Mouse (Mus musculus): ENCODE data around the gene Enkur. TPM values are rescaled to one million over a fixed set of nuclear protein-coding genes. Genes with fewer than 3 reads are reported as not detected.
"Not testable (repeated sequence)": the region's sequence is repeated elsewhere in the genome, so short reads cannot be mapped to it uniquely, and the experiment has no call there.

Gene Enkur
- polyA plus RNA-seq (2015; fragmentation: Nextera tagmentation; extraction: Ambion mirVana) = 2.1 and 2.3 TPM in 2 replicates

- H3K4me2 ChIP-seq = peak within 1 kb of the TSS; percentile 79
- no peaks in the 10 kb centered on the region for H3K27me3 ChIP-seq
- no peaks in the 10 kb centered on the region for H3K9me3 ChIP-seq (replicated peaks)
- 3% methylated on average over 43 of the region's 43 CpGs for WGBS
- peak; percentile 99 for ATAC-seq
- peaks cover 19% of the 10 kb centered on the region for H3K4me1 ChIP-seq
- no peaks in the 10 kb centered on the region for H3K36me3 ChIP-seq (ENCODE audit: poor library complexity, severe bottlenecking)
- H3K27ac ChIP-seq = peak within 1 kb of the TSS; percentile 78
- peak within 1 kb of the TSS; percentile 78 for H3K9ac ChIP-seq
- H3K4me3 ChIP-seq = peak within 1 kb of the TSS; percentile 64
Observed at GRCm38 (mm10) chr2:21204912-21205830, at the start of gene Enkur, which contains the start of gene Thnsl1. Gene Enkur (minus strand): TSS chr2:21205365. Gene Thnsl1 (plus strand): TSS chr2:21205724.

- Histone ChIP-seq H3K4me3 (no peak overlapping the region), H3K9ac (no peak overlapping the region), H3K9me3 (replicated peaks) (no peaks in the 10 kb centered on the region), H3K27me3 (no peaks in the 10 kb centered on the region), H3K27ac (no peak overlapping the region), H3K4me2 (no peak overlapping the region), H3K36me3 (ENCODE audit: poor library complexity, severe bottlenecking) (no peaks in the 10 kb centered on the region), H3K4me1 (no peaks in the 10 kb centered on the region)
- no peak for ATAC-seq
Observed at GRCm38 (mm10) chr2:21254308-21254707, 49.1 kb upstream of the Enkur start.

- H3K4me1 ChIP-seq = no peaks in the 10 kb centered on the region
- ATAC-seq = no peak
- H3K4me2 ChIP-seq = no peak overlapping the region
- no peak overlapping the region for H3K9ac ChIP-seq
- no peaks in the 10 kb centered on the region for H3K36me3 ChIP-seq (ENCODE audit: poor library complexity, severe bottlenecking)
- no peaks in the 10 kb centered on the region for H3K27me3 ChIP-seq
- no peak overlapping the region for H3K27ac ChIP-seq
- 68% methylated on average over 3 of the region's 3 CpGs for WGBS
- H3K4me3 ChIP-seq = no peak overlapping the region
- no peaks in the 10 kb centered on the region for H3K9me3 ChIP-seq (replicated peaks)
Observed at GRCm38 (mm10) chr2:21253644-21254043, 48.5 kb upstream of the Enkur start.

GRCm38 (mm10) chr2:21245477-21246102 lies 40.4 kb upstream of the Enkur start:
- H3K27me3 ChIP-seq = no peaks in the 10 kb centered on the region
- no peak overlapping the region for H3K9ac ChIP-seq
- no peaks in the 10 kb centered on the region for H3K4me1 ChIP-seq
- H3K36me3 ChIP-seq (ENCODE audit: poor library complexity, severe bottlenecking) = no peaks in the 10 kb centered on the region
- no peaks in the 10 kb centered on the region for H3K9me3 ChIP-seq (replicated peaks)
- no peak overlapping the region for H3K27ac ChIP-seq
- 73% methylated on average over 2 of the region's 2 CpGs for WGBS
- H3K4me3 ChIP-seq = no peak overlapping the region
- no peak overlapping the region for H3K4me2 ChIP-seq
- ATAC-seq = no peak

DNA sequence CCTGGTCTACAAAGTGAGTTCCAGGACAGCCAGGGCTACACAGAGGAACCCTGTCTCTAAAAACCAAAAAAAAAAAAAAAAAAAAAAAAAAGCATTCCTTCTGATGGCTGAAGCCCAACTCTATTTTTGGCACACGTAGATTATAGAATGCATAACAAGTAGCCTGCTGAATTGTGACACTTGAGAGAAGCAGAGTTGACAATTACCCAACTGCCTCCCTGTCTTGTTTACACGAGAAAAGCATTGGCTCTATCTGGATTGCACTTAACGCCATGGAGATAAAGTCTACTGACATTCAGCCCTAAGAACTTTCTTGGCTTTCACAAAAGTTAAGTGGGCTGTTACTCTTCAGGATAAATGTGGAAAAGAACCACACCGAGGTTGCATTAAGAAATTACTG lies 39.8 kb upstream of the Enkur start:
- H3K27ac ChIP-seq = no peak overlapping the region
- H3K4me1 ChIP-seq = peaks cover 6% of the 10 kb centered on the region; the same call in 1 of the 2 replicates
- no peak for ATAC-seq
- H3K4me3 ChIP-seq = no peak overlapping the region
- 75% methylated on average over 4 of the region's 4 CpGs for WGBS
- no peaks in the 10 kb centered on the region for H3K27me3 ChIP-seq
- no peaks in the 10 kb centered on the region for H3K9me3 ChIP-seq (replicated peaks)
- no peak overlapping the region for H3K4me2 ChIP-seq
- H3K9ac ChIP-seq = no peak overlapping the region
- H3K36me3 ChIP-seq (ENCODE audit: poor library complexity, severe bottlenecking) = no peaks in the 10 kb centered on the region

GRCm38 (mm10) chr2:21244104-21244503 lies 38.9 kb upstream of the Enkur start:
- not testable (repeated sequence) for H3K9me3 ChIP-seq (replicated peaks); H3K4me1 ChIP-seq; H3K4me2 ChIP-seq; H3K9ac ChIP-seq; ATAC-seq; H3K4me3 ChIP-seq; H3K36me3 ChIP-seq (ENCODE audit: poor library complexity, severe bottlenecking); H3K27me3 ChIP-seq; H3K27ac ChIP-seq
- WGBS = 93% methylated on average over 4 of the region's 6 CpGs

GRCm38 (mm10) chr2:21236846-21237245 lies 31.7 kb upstream of the Enkur start:
- Histone ChIP-seq H3K36me3 (ENCODE audit: poor library complexity, severe bottlenecking) (no peaks in the 10 kb centered on the region), H3K4me2 (no peak overlapping the region), H3K9me3 (replicated peaks) (no peaks in the 10 kb centered on the region), H3K27me3 (no peaks in the 10 kb centered on the region), H3K4me1 (peaks cover 7% of the 10 kb centered on the region; the same call in 1 of the 2 replicates), H3K9ac (no peak overlapping the region), H3K27ac (no peak overlapping the region), H3K4me3 (no peak overlapping the region)
- ATAC-seq = no peak
- 84% methylated on average over 5 of the region's 5 CpGs for WGBS

- no peak overlapping the region for H3K4me3 ChIP-seq
- H3K27ac ChIP-seq = no peak overlapping the region
- H3K9me3 ChIP-seq (replicated peaks) = no peaks in the 10 kb centered on the region
- H3K4me1 ChIP-seq = peaks cover 7% of the 10 kb centered on the region; the same call in 1 of the 2 replicates
- H3K36me3 ChIP-seq (ENCODE audit: poor library complexity, severe bottlenecking) = no peaks in the 10 kb centered on the region
- ATAC-seq = no peak
- 93% methylated on average over 4 of the region's 4 CpGs for WGBS
- no peak overlapping the region for H3K4me2 ChIP-seq
- H3K9ac ChIP-seq = no peak overlapping the region
- H3K27me3 ChIP-seq = no peaks in the 10 kb centered on the region
Observed at GRCm38 (mm10) chr2:21235844-21236386, 30.8 kb upstream of the Enkur start.

GRCm38 (mm10) chr2:21234871-21235648 lies 29.9 kb upstream of the Enkur start:
- no peaks in the 10 kb centered on the region for H3K36me3 ChIP-seq (ENCODE audit: poor library complexity, severe bottlenecking)
- WGBS = 85% methylated on average over 9 of the region's 9 CpGs
- ATAC-seq = no peak
- no peak overlapping the region for H3K4me2 ChIP-seq
- no peaks in the 10 kb centered on the region for H3K27me3 ChIP-seq
- no peaks in the 10 kb centered on the region for H3K9me3 ChIP-seq (replicated peaks)
- no peak overlapping the region for H3K4me3 ChIP-seq
- H3K4me1 ChIP-seq = peaks cover 2% of the 10 kb centered on the region; the same call in 1 of the 2 replicates
- no peak overlapping the region for H3K9ac ChIP-seq
- no peak overlapping the region for H3K27ac ChIP-seq

- no peak overlapping the region for H3K9ac ChIP-seq
- H3K9me3 ChIP-seq (replicated peaks) = no peaks in the 10 kb centered on the region
- no peak overlapping the region for H3K4me2 ChIP-seq
- 84% methylated on average over 3 of the region's 3 CpGs for WGBS
- H3K27ac ChIP-seq = no peak overlapping the region
- H3K27me3 ChIP-seq = no peaks in the 10 kb centered on the region
- no peaks in the 10 kb centered on the region for H3K4me1 ChIP-seq
- no peak for ATAC-seq
- H3K4me3 ChIP-seq = no peak overlapping the region
- H3K36me3 ChIP-seq (ENCODE audit: poor library complexity, severe bottlenecking) = no peaks in the 10 kb centered on the region
Observed at GRCm38 (mm10) chr2:21231147-21231546, 26.0 kb upstream of the Enkur start.

GRCm38 (mm10) chr2:21230276-21230675 lies 25.1 kb upstream of the Enkur start:
- H3K27ac ChIP-seq = no peak overlapping the region
- no peak overlapping the region for H3K4me3 ChIP-seq
- H3K4me2 ChIP-seq = no peak overlapping the region
- H3K36me3 ChIP-seq (ENCODE audit: poor library complexity, severe bottlenecking) = no peaks in the 10 kb centered on the region
- no peaks in the 10 kb centered on the region for H3K9me3 ChIP-seq (replicated peaks)
- no peak overlapping the region for H3K9ac ChIP-seq
- no peaks in the 10 kb centered on the region for H3K4me1 ChIP-seq
- 61% methylated on average over 2 of the region's 2 CpGs for WGBS
- ATAC-seq = no peak
- no peaks in the 10 kb centered on the region for H3K27me3 ChIP-seq
